Mouse (Mus musculus): ENCODE results near the gene Gadl1.

DNA sequence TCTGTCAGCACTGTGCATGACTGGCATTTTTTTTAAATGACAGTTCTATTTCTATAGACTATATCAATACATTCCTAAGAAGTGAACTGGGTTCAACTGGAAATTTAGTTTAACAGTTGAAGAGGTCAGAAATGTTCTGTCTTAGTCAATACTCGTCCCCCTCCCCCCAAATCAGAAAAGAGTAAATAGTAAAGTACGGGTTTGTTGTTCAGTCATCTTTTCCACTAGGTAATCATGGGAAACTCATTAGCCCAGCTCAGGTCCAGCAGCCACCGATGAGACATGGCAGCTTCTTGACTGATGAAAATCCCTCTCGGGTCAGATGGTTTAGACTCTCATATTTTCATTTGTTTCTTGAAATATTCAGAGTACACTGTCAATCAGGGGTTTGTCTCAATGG lies 166.9 kb downstream of the Gadl1 start:
- TF ChIP-seq CTCF (IDR thresholded peaks at IDR 0.05; ENCODE audit: low read depth) (no peak), EP300 (IDR thresholded peaks at IDR 0.05; ENCODE audit: low read depth) (no peak)

Data from heart, postnatal 0 days (tissue).